Mouse (Mus musculus): ENCODE measurements around the gene Gm12166.

Gene Gm12166

GRCm38 (mm10) chr11:46052105-46052659 lies at the start of gene Gm12166:
TSS of gene Gm12166 (minus strand) at chr11:46052321.
- peak in 1 of 2 experiments; percentile 47 for DNase-seq (ENCODE audit: low spot score in 2 of 2)

- no peak for DNase-seq (ENCODE audit: low spot score in 2 of 2)
Measured at GRCm38 (mm10) chr11:46097062-46097461, 44.9 kb upstream of the Gm12166 start.

- no peak for DNase-seq (ENCODE audit: low spot score in 2 of 2)
Measured at GRCm38 (mm10) chr11:46096265-46096649, 44.1 kb upstream of the Gm12166 start.

DNA sequence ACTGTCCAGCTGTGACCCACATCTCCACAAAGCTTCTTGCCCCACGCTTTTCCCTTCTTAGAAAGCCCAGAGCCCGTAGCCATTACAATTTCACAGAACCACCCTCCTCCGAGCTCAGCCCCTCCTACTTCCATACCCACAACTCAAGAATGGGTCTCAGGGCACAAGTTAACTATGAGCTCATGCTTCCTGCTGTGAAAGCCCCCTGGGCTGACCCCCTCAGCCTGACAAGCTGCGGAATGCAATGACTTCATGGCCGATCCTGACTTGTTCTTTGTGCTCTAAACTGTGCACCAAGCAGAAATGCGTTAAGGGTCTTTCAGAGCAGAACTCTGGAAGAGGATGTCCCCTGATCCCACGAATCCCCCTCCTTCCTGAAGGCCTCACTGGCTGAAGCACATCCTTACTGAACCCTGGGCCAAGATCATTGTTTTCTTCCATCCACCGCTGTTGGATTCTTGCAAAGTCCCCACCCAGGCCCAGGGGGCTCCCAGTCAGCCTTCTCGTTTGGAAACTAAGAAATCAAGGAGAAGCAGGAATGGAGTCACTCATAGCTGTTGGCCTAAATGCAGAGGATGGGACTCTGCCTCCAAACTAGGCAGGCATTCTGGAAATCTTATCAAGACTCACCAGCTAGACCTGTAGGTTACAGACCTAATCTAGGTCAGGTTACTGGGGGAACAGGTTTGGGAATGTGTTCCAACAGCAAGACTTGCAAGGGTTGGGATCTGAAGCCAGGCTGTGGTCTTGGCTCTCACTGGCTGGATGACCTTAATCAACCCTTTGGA lies 43.5 kb upstream of the Gm12166 start:
- no peak for DNase-seq (ENCODE audit: low spot score in 2 of 2)

GRCm38 (mm10) chr11:46092121-46092520 lies 40.0 kb upstream of the Gm12166 start:
- peak in 1 of 2 experiments; percentile 33 for DNase-seq (ENCODE audit: low spot score in 2 of 2)

- no peak for DNase-seq (ENCODE audit: low spot score in 2 of 2)
Measured at GRCm38 (mm10) chr11:46090951-46091667, 39.0 kb upstream of the Gm12166 start.

- no peak for DNase-seq (ENCODE audit: low spot score in 2 of 2)
Measured at GRCm38 (mm10) chr11:46090036-46090725, 38.1 kb upstream of the Gm12166 start.

DNA sequence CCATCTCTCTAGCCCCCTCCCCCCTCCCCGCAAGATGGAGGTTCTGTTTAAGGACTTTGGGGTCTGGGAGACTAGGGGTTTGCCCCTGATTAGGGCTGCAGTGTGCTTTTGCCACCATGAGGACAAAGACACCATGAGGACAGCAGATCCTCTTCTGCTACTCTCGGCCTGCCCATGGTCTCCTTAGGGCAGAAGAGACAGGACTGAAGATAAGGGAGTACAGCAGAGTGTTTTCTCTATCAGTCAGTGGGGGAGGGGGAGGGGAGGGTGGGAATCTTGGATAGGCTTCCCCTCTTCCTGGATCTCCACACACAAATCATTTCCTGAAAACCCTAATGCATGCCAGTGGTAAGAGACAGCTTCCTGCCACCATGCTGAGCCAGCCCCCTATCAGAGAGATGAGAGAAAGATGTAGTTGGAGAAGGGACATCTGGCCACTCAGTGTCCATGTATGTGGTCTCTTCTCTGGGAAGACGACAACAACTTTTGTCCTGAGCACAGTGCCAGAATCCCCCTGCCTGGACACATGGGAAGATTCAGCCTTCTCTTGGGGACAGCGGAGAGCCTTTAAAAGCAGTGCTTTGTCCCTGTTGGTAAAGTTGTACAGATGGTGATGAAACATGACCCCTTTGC lies 37.1 kb upstream of the Gm12166 start:
- no peak for DNase-seq (ENCODE audit: low spot score in 2 of 2)

GRCm38 (mm10) chr11:46086446-46086845 lies 34.3 kb upstream of the Gm12166 start:
- no peak for DNase-seq (ENCODE audit: low spot score in 2 of 2)

DNA sequence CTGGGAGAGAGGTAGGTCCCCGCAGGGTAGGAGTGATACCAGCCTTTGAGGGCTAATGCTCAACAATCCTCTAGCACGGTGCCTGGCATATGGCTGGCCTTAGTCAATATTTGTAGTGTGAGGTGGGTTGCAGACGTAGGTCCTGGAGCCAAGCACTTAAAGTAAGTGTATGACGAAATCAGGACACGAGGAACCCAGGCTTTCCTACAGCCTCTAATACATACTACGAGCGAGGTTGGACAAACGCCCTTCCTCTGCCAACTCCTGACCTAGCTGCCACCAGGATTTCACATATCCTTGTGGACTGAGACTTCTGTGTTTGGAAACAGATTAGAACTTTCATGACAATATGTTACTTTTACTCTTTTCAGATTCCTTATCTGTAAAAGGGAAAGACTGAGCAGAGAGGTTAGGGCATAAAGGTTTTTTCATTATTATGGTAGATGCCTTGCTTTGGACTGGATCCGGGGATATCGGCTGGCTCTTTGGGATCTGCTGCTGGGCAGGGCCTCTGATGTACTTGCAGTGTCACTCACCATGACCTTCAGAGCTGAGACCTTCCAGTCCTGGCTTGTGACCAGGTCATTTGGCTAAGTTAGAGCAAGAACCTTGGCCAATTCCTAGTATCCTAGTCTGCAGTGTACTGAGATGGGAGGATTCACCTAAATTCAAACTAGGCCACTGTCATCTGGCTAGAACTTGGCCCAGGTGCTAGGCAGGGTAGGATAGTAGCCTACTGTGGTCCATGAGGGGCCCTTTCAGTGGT lies 33.5 kb upstream of the Gm12166 start:
- no peak for DNase-seq (ENCODE audit: low spot score in 2 of 2)

DNA sequence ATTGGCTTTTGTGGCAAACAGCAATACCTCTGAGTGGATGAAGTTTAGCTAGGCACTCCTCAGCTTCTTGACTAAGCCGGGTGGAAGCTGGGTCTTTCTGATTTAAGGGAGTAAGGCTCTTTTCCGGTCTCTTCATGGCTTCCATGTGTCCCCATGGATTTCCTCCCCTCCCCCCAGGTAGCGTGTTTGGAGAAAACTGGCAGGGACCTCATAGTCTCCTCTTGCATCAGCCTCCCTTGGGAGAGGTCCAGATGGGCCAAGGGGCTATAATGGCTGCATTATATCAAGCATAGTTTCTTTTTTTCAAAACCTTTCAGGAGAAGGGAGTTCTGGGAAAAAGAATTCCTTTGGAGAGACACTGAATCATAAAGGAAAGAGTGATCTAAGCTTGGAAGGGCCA lies 32.4 kb upstream of the Gm12166 start:
- DNase-seq (ENCODE audit: low spot score in 2 of 2): no peak

DNA sequence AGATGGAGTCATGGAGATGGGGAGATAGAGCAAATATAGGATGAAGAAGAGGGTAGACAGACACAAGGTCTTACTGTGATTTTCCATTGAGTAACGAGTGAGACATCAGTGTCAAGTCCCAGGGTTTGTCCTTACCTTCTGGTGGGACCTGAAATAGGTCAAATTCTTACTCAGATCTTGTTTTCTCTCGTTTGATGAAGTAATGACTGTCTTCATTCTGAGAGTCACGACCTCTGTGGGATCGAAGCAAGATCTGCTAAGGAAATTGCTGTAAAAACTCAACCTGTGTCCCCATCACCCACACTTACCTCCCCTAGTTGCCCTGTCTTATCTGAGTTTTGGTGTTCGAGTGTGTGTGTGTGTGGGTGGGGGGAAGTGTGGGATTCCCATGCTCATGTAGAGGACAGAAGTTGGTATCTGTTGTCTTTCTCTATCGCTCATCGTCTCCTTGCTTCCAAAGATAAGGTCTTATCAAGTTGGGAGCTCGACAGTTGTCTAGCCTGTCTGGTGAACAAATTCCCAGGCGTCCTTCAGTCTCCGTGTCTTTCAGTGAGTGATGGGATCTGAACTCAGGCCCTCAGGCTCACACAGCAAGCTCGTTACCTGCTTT lies 31.8 kb upstream of the Gm12166 start:
- no peak for DNase-seq (ENCODE audit: low spot score in 2 of 2)

DNA sequence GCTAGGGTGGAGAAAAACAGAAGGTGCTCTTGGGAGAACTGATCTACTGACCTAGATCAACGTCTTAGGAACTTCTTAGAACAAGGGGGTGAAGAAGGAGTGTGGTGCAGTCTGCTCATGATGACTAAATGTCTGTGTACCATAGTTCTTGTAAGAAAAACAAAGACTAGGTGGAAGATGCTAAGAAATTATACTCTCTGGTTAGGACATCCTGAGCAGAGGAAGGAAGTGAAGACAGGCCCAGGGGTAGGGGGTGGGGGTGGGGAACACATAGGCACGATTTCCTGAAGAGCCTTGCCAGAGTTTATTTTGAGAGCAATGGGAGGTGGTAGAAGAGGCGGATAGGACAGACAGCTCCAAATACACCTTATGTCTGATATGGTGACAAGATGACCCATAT lies 31.3 kb upstream of the Gm12166 start:
- DNase-seq (ENCODE audit: low spot score in 2 of 2): no peak

GRCm38 (mm10) chr11:46081075-46081474 lies 29.0 kb upstream of the Gm12166 start:
- DNase-seq (ENCODE audit: low spot score in 2 of 2): no peak

DNA sequence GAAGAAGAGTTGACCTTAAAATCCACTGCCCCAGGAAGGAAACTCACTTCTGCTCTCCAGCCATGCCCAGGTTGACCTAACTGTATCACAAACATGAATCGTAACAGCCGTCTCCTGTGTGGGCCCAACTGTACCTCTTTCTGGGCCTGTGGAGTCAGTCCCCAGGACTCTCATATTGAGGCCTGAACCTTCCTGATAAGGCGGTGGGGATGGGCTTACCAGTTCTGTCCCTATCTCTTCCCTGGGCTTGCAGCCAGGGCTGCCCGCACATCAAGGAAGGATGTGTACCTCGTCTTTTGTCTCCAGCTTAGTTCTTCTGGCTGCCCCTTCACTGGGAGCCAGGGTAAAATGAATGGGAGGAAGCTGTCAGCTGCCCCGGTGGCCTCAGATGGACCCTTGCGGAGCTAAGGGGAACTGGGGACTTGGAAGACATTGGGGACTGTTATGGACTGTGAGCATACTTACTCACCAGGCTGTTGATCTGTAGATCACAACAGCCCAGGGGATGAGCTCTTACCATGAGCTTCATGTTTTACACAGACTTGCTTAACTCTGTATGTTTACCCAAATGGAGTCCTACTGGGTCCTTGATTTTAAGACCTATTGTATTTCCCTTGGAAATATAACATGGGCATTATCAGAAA lies 25.7 kb upstream of the Gm12166 start:
- no peak for DNase-seq (ENCODE audit: low spot score in 2 of 2)

DNA sequence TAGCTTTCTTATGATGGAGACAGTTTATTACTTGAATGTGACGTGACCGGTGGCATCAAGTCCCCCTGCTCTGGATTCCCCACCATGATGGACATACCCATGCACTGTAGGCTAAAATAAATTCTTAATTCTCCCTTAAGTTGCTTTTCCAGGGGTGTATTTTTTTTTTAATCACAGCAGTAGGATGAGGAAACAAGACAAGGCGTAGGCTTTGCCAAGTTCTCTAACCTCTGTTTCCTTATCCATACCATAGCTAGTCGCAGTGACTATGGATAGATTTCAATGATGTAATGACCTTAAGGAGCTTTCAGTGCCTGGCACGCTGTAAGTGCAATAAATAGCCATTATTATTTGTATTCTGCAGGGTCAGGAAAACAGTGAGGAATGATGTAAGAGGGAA lies 25.2 kb upstream of the Gm12166 start:
- no peak for DNase-seq (ENCODE audit: low spot score in 2 of 2)

DNA sequence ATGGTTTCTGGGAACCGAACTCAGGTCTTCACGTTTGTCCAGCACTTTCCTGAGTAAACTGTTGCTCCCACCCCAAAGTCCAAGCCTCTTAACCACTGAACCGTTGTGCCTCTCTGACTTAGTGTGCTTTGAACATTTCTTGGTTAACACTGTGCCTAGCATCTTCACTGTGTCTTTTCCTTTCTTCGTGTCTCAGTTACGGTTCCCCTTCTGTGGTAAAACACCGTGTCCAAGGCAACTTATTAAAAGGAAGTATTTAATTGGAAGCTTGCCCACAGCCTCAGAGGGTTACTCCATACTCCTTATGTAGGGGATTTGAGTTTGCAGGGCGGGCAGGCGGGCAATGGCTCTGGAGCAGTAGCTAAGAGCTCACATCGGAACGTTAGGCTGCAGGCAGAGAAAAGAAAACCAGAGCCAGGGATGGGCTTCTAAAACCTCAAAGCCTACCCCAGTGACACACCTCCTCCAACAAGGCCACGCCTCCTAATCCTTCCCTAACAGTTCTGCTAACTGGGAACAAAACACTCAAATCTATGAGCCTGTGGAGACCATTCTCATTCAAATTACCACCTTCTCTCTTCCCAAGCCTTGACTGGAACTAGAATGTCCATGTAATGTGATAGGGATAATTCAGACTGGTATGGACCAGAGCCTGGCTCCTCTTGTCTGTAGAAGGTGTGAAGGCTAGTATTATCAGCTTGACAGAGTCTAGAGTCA lies 24.5 kb upstream of the Gm12166 start:
- DNase-seq (ENCODE audit: low spot score in 2 of 2): no peak

GRCm38 (mm10) chr11:46075507-46075906 lies 23.4 kb upstream of the Gm12166 start:
- DNase-seq (ENCODE audit: low spot score in 2 of 2): no peak

Data from left cerebral cortex, adult 9 months (tissue).